Mouse (Mus musculus) limb, embryonic 13.5 days (tissue): ENCODE data around the gene Tapbp. TPM values are rescaled to one million over a fixed set of nuclear protein-coding genes. Genes with fewer than 3 reads are reported as not detected.
A peak's percentile ranks its signal among the peaks of the same experiment; 100 is the strongest.
"Not testable (repeated sequence)": the region's sequence is repeated elsewhere in the genome, so short reads cannot be mapped to it uniquely, and the experiment has no call there.

Experiments used
- ATAC-seq: fragments of 200-750 bp; cut with Nextera tagmentation; 2 replicates; pipeline ENCODE4 v1.8.0; 2017; ENCODE audit warnings: low read depth, moderate number of reproducible peaks, moderate TSS enrichment; ENCODE audit not compliant: low FRiP score
- H3K27ac ChIP-seq: fragments of 300-500 bp; sonication (generic); 2 replicates; pipeline ENCODE4 v1.5.1; 2015; ENCODE audit warnings: inconsistent platforms, mild to moderate bottlenecking, moderate library complexity
- H3K27me3 ChIP-seq: fragments of 300-500 bp; sonication (generic); 2 replicates; pipeline ENCODE4 v1.6.1; 2015; ENCODE audit warnings: mild to moderate bottlenecking, inconsistent platforms
- H3K36me3 ChIP-seq: fragments of 300-500 bp; sonication (generic); 2 replicates; pipeline ENCODE4 v1.6.1; 2015; ENCODE audit warnings: inconsistent platforms, mild to moderate bottlenecking, moderate library complexity
- H3K4me1 ChIP-seq: fragments of 300-500 bp; sonication (generic); 2 replicates; pipeline ENCODE4 v1.6.1; 2015; ENCODE audit warnings: inconsistent platforms
- H3K4me2 ChIP-seq: fragments of 300-500 bp; sonication (generic); replicated peaks from 2 replicates; pipeline ENCODE4 v1.6.1; 2015; ENCODE audit warnings: inconsistent platforms, mild to moderate bottlenecking, moderate library complexity
- H3K4me3 ChIP-seq: fragments of 300-500 bp; sonication (generic); 2 replicates; pipeline ENCODE4 v1.5.1; 2015; ENCODE audit warnings: moderate library complexity, mild to moderate bottlenecking, inconsistent platforms
- H3K9ac ChIP-seq: fragments of 300-500 bp; sonication (generic); 2 replicates; pipeline ENCODE4 v1.6.1; 2015; ENCODE audit warnings: mild to moderate bottlenecking, inconsistent platforms
- H3K9me3 ChIP-seq: fragments of 300-500 bp; sonication (generic); 2 replicates; pipeline ENCODE4 v1.6.1; 2016; ENCODE audit warnings: inconsistent platforms
- WGBS: fragments of 180-500 bp; shearing (Covaris S2); methylation state at CpG from one replicate; pipeline ENCODE4 v1.1.7; 2015; 5-methylcytosine and 5-hydroxymethylcytosine counted together
- polyA plus RNA-seq: library from polyadenylated mRNA; unstranded; fragments of >200 nt; fragmentation: Nextera tagmentation; extraction: Ambion mirVana; gene quantifications from 2 replicates; pipeline ENCODE4 v1.2.1, GENCODE M21; 2015

Tapbp gene
- polyA plus RNA-seq, 1 experiment from 2014 or later, result 27.4 TPM

DNA sequence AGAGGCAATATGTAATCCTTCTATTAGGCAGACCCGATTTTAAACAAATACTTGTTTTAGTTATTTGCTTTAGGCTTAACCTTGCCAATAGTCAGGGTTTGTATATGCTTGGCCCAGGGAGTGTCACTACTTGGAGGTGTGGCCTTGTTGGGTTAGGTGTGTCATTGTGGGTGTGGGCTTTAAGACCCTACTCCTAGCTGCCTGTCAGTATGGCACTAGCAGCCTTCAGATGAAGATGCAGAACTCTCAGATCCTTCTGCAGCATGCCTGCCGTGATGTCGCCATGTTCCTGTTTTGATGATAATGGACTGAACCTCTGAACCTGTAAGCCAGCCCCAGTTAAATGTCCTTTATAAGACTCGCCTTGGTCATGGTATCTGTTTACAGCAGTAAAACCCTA lies 22.7 kb upstream of the Tapbp start:
- not testable (repeated sequence) for H3K27me3 ChIP-seq, H3K4me3 ChIP-seq, H3K36me3 ChIP-seq, H3K9me3 ChIP-seq, H3K27ac ChIP-seq, H3K4me2 ChIP-seq, ATAC-seq, H3K9ac ChIP-seq
- 79% methylated on average over 4 of the region's 4 CpGs for WGBS
- H3K4me1 ChIP-seq, result peaks cover 18% of the 10 kb centered on the region

DNA sequence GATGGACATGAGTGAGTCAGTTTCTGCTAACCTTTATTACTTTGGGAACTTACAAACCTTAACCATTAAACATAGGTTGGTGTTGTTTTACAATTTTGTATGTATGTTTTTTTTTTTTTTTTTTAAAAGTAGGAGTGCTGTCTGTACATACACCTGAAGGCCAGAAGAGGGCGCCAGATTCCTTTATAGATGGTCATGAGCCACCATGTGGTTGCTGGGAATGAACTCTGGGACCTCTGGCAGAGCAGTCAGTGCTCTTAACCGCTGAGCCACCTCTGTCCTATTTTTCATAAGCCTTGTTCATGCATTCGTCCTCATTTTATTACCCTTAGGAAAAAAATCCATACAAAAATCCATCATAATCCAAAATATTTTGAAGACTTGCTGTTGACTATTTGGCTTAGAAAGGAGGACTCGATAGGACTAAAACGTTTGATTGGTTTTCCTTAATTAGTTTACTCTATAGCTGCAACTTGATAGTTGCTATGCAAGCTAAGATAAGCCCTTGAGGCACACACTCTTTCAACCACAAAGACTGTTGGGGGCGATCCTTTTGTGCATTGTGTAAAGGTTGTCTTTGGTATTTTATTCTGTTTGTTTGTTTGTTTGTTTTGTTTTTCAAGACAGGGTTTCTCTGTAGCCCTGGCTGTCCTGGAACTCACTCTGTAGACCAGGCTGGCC lies 18.4 kb upstream of the Tapbp start:
- H3K4me2 ChIP-seq, result no peak overlapping the region
- no peaks in the 10 kb centered on the region for H3K4me1 ChIP-seq
- H3K27me3 ChIP-seq, result no peaks in the 10 kb centered on the region
- H3K4me3 ChIP-seq, result no peak overlapping the region
- H3K9me3 ChIP-seq, result no peaks in the 10 kb centered on the region
- H3K27ac ChIP-seq, result no peak overlapping the region
- 46% methylated on average over 6 of the region's 6 CpGs for WGBS
- ATAC-seq, result no peak
- H3K36me3 ChIP-seq, result no peaks in the 10 kb centered on the region
- H3K9ac ChIP-seq, result no peak overlapping the region

DNA sequence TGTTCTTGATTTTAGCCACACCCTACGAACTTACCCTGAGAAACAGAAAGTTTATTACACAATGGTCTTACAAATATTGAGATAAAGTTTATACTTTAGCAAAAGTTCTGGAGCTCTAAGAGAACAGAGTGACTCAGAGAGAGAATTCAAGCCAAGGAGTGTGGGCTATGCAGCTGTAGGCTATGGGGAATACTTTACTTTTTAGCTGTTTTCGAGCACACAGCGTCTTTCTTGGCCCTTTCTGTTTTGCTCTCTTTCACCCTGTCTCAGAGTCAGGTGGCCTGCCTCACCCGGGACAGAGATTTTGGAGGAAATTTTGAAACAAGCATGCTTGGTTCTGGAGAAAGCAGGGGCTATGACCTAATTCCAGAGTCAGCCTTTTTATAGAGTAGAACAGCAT lies 17.5 kb upstream of the Tapbp start:
- H3K9ac ChIP-seq, H3K27me3 ChIP-seq, ATAC-seq, H3K4me1 ChIP-seq, H3K4me2 ChIP-seq, H3K4me3 ChIP-seq, H3K36me3 ChIP-seq, H3K9me3 ChIP-seq, H3K27ac ChIP-seq: not testable (repeated sequence)
- 84% methylated on average over 4 of the region's 4 CpGs for WGBS

DNA sequence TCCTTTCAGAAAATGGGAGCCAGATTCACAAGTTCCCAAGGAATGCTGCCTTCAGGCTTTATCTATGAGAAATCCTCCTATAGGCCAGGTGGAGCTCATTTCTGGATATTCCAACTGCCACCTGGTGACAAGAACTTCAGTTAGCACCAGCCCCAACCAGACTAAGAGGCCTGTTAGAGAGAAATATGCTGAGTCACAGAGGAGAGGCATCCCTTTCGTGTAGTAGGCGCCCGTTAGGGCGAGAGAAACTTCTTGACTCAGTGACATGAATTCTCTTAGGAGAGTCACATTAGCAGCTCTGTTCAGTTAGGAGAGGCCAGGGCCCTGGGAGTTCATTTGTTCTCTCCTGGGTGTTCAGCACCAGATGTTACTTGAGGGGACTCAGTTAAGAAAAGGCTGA lies 16.1 kb upstream of the Tapbp start:
- Histone ChIP-seq H3K4me2 (no peak overlapping the region), H3K27me3 (no peaks in the 10 kb centered on the region), H3K9me3 (no peaks in the 10 kb centered on the region), H3K4me3 (no peak overlapping the region), H3K4me1 (no peaks in the 10 kb centered on the region), H3K27ac (no peak overlapping the region), H3K36me3 (no peaks in the 10 kb centered on the region), H3K9ac (no peak overlapping the region)
- no peak for ATAC-seq
- WGBS, result 72% methylated on average over 4 of the region's 4 CpGs

DNA sequence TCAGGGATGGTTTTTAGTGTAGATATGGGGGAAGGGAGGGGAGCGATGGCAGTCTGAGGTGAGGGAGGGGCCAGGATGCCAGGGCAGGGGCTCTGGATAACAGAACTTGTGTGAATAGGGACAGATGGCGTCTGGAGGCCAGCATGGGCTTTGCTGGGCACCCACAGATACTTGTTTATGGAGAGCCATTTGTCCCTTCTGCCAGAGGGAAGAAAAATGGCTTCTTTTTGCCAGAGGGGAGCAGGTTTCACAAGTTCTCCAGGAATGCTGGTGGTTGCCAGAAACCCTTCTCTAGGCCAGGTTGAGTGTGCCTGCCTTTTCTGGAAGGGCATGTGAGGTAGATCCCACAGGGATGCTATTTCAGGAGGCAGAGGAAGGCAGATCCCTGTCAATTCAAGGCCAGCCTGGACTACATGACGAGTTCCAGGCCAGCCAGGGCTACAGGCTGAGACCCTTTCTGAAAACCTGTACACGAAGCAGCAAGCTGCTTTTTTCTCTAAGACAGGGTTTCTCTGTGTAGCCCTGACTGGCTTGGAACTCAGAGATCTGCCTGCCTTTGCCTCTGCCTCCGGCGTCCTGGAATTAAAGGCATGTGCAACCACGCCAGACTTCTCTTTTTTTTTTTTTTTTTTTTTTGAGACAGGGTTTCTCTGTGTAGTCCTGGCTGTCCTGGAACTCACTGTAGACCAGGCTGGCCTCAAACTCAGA lies 15.3 kb upstream of the Tapbp start:
- no peaks in the 10 kb centered on the region for H3K27me3 ChIP-seq
- no peak overlapping the region for H3K9ac ChIP-seq
- H3K9me3 ChIP-seq, result no peaks in the 10 kb centered on the region
- no peak overlapping the region for H3K4me3 ChIP-seq
- H3K27ac ChIP-seq, result no peak overlapping the region
- H3K36me3 ChIP-seq, result no peaks in the 10 kb centered on the region
- 65% methylated on average over 7 of the region's 7 CpGs for WGBS
- H3K4me2 ChIP-seq, result no peak overlapping the region
- no peak for ATAC-seq
- no peaks in the 10 kb centered on the region for H3K4me1 ChIP-seq

DNA sequence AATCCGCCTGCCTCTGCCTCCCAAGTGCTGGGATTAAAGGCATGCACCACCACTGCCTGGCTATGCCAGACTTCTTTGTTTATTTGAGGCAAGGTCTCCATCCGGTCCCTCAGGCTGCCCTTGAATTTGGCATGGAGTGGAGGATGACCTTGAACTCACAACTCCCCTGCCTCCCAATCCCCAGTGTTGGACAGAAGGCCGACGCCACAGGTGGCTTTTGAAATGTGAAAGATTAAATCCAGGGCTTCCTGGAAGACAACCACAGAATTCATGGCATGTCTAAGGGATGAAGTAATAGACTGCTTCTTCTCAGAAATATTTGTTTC lies 14.7 kb upstream of the Tapbp start:
- WGBS, result 82% methylated on average over 4 of the region's 4 CpGs
- ATAC-seq, result no peak
- Histone ChIP-seq H3K36me3 (no peaks in the 10 kb centered on the region), H3K9me3 (no peaks in the 10 kb centered on the region), H3K4me1 (no peaks in the 10 kb centered on the region), H3K4me2 (no peak overlapping the region), H3K27ac (no peak overlapping the region), H3K4me3 (no peak overlapping the region), H3K9ac (no peak overlapping the region), H3K27me3 (no peaks in the 10 kb centered on the region)

DNA sequence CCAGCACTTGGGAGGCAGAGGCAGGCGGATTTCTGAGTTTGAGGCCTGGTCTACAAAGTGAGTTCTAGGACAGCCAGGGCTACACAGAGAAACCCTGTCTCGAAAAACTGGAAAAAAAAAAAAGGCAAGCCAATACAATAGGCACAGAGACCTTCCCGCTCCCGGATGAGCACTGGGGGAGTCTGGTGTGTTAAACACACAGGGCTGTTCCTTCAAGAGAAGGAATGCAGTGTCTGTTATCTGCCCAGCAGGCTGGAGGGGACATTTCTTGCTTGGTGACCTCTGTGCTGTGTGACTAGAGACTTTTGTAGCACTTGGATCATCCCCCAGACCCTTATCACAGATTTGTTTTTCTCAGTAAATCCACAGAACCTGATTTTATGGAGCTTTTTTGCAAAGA lies 14.0 kb upstream of the Tapbp start:
- no peak overlapping the region for H3K27ac ChIP-seq
- H3K9ac ChIP-seq, result no peak overlapping the region
- H3K4me3 ChIP-seq, result no peak overlapping the region
- H3K4me2 ChIP-seq, result no peak overlapping the region
- no peaks in the 10 kb centered on the region for H3K36me3 ChIP-seq
- 66% methylated on average over 4 of the region's 4 CpGs for WGBS
- no peaks in the 10 kb centered on the region for H3K4me1 ChIP-seq
- no peaks in the 10 kb centered on the region for H3K9me3 ChIP-seq
- ATAC-seq, result no peak
- no peaks in the 10 kb centered on the region for H3K27me3 ChIP-seq

DNA sequence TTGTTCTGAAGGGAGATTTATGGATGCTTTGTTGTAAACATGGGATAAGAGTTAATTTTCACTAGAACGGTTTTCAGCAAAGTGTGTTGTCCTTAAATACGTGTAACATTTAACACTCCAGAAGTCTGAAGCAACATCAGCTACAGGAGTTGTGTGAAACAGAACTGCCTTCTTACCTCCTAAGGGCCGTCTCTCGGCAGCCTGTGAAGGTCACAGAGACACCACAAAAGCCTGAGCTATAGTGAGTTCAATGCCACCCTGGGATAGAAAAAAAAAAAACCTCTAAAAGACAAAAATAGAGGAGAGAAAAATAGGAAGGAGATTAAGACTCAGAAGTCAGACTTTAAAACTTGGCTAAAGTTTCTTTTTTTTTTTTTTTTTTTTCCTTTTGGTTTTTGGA lies 13.6 kb upstream of the Tapbp start:
- WGBS, result 27% methylated on average over 4 of the region's 4 CpGs
- Histone ChIP-seq H3K4me2 (no peak overlapping the region), H3K27me3 (no peaks in the 10 kb centered on the region), H3K9me3 (no peaks in the 10 kb centered on the region), H3K36me3 (no peaks in the 10 kb centered on the region), H3K9ac (no peak overlapping the region), H3K27ac (no peak overlapping the region), H3K4me1 (no peaks in the 10 kb centered on the region), H3K4me3 (no peak overlapping the region)
- ATAC-seq, result no peak

DNA sequence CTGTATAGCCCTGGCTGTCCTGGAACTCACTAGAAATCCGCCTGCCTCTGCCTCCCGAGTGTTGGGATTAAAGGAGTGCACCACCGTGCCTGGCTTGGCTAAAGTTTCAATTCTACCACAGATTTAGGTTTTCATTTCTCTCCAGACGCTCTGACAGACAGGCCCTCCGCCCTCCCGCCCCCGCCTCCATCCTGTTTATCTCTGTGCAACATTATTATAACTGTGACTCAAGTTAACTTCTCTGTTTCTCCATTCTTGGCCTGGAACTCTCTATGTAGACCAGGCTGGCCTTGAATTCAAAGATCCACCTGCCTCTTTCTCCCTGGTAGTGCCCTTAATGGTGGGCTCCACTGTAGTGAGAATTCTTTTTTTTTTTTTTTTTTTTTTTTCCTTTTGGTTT lies 13.2 kb upstream of the Tapbp start:
- Histone ChIP-seq H3K27ac (no peak overlapping the region), H3K4me2 (no peak overlapping the region), H3K27me3 (no peaks in the 10 kb centered on the region), H3K9me3 (no peaks in the 10 kb centered on the region), H3K4me1 (no peaks in the 10 kb centered on the region), H3K36me3 (no peaks in the 10 kb centered on the region), H3K9ac (no peak overlapping the region), H3K4me3 (no peak overlapping the region)
- WGBS, result 79% methylated on average over 7 of the region's 7 CpGs
- ATAC-seq, result no peak

DNA sequence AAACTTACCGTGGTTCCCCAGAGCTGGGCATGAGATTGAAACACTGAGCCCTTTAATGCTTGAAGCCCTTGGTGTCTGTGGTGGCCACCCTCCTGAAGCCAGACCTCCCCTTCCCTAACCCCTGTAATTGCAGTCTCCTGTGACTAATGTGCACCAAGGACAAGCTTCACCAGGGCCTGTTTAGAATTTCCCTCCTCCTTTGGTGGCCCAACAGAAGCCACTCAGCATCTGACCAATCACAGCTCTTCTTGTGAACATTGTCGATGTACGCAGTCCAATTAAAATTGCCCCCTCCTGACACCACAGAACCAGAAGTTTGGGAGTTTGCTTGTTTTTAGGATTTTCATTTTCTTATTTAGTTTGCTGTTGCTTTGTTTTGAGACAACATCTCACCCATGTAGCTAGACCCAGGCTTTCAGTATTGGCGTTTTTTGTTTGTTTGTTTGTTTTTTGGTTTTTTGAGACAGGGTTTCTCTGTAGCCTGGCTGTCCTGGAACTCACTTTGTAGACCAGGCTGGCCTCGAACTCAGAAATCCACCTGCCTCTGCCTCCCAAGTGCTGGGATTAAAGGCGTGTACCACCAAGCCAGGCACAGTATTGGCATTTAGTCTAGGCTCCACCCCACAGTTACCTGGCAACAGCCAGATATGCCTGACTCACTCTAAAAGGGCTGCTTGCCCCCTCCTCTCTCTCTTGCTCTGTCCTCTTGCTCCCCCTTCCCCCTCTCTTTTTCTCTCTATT lies 11.6 kb upstream of the Tapbp start:
- H3K27ac ChIP-seq, ATAC-seq, H3K9ac ChIP-seq, H3K9me3 ChIP-seq, H3K36me3 ChIP-seq, H3K4me3 ChIP-seq, H3K4me2 ChIP-seq, H3K27me3 ChIP-seq, H3K4me1 ChIP-seq: not testable (repeated sequence)
- 71% methylated on average over 6 of the region's 6 CpGs for WGBS

DNA sequence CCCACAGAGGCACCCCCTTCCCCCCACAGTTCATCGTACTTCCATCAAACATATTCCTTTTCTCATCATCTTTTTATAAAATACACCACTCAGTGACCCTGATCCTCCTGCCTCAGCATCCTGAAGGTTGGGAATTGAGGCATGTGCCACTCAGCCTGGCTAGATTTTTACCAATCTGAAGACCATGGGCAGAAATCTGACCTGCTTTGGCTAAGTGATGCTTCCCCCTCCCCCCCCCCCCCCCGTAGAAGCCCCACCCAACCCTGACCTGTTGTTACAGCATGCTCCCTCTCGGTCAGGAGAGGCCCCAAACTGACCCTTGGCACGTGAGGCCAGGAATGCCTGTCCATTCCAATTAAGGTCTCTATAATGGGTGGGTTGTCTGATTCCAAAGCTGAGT lies 10.9 kb upstream of the Tapbp start, which contains the start of gene Platr17:
Gene Platr17, plus strand, starts transcription at position 301 of the 400 bp plus-strand sequence.
- 30% methylated on average over 3 of the region's 4 CpGs for WGBS

DNA sequence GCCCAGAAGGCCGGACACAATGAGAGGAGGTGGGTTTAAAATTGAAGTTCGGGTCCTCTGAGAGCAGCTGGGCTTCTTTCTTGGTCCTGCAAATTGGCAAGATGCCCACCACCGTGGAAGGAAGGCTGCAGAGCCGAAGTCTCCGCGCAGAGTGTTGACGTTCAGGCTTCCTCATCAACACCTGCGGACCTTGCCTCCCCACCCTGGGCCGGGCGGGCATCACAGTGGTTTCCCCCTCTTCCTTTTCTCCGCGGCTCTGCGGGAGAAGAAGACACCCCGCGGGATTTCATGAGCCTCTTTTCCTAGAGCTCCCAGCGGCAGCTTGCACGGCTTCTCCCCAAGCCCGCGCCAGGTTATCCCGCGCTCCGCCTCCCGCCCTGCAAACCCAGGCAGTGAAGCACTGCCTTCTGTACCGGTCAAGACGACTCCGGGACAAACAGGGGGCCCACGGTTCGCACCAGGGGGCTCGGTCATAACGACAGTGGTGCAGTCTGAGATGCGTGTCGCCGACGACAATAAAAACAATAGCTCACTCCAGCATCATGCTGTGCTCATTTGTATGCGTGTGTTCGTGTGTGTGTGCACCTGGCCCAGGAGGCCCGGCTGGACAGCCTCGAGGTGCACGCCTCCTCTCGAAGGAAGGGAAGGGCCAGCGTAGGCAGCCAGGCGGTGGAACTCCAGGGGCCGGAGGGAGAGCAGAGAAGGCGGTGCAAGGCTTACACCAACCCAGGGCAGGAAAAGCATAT lies 7.2 kb upstream of the Tapbp start:
- Histone ChIP-seq H3K27ac (peak overlapping the region; percentile 90), H3K9me3 (no peaks in the 10 kb centered on the region), H3K4me3 (peak overlapping the region; percentile 89), H3K4me1 (peaks cover 23% of the 10 kb centered on the region), H3K27me3 (no peaks in the 10 kb centered on the region), H3K9ac (peak overlapping the region; percentile 82), H3K36me3 (peaks cover 29% of the 10 kb centered on the region), H3K4me2 (peak overlapping the region; percentile 99)
- under 1% methylated on average over 44 of the region's 44 CpGs for WGBS
- peak; percentile 38 for ATAC-seq

More for the DNA sequence above, 10.9 kb upstream of the Tapbp start, which contains the start of gene Platr17:
- H3K27me3 ChIP-seq, H3K9me3 ChIP-seq, H3K9ac ChIP-seq, H3K36me3 ChIP-seq, H3K4me3 ChIP-seq, H3K4me1 ChIP-seq, ATAC-seq, H3K4me2 ChIP-seq, H3K27ac ChIP-seq: not testable (repeated sequence)
